Mouse (Mus musculus): Measurements from ENCODE around the gene Evi2a. TPM values are rescaled to one million over a fixed set of nuclear protein-coding genes. Genes with fewer than 3 reads are reported as not detected.

Evi2a gene
- total RNA-seq (2018; cell fraction: chromatin; rRNA removed): 100 to 1,000 TPM in 16 of 26 experiments, 10 to 100 TPM in 10; 15.8 to 244 (median 113) TPM
- total RNA-seq (2018; cell fraction: cytosol; rRNA removed): 100 to 1,000 TPM; 334 to 519 (median 442) TPM
- 100 to 1,000 TPM in 25 of 26 experiments, 10 to 100 TPM in 1; 94.6 to 560 (median 329) TPM for total RNA-seq (2018; cell fraction: nucleus; rRNA removed)
- 439 to 590 TPM (median 443 TPM) in 3 replicates for polyA plus RNA-seq (2018)

DNA sequence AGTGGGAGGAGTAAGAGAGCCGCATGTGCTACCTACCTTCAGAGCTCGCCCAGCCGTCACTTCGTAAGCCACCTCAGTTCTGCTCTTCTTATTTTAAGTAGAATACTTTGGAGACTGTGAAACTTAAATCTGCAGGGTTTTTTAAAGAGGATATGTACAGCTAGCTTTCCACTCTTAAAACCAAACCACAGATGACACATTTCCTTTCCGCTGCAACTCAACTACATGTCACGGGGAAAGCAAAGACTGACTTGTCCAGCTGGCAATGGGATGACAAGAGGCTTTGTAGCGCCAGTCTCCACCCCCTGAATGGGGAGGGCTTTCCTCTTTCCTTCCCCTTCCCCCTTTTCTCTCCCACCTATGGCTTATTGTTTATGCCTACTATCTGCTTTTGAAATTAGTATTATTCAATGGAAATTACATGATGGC, at the start of gene Evi2a, which contains the start of gene Evi2:
Gene Evi2a, minus strand, starts transcription at position 277 of the 429 bp plus-strand sequence.
Gene Evi2, minus strand, starts transcription at position 257 of the 429 bp plus-strand sequence.
- peaks cover 8% of the 10 kb centered on the region for H3K36me3 ChIP-seq (ENCODE audit: inconsistent target)
- peaks cover 51% of the 10 kb centered on the region for H3K79me2 ChIP-seq (ENCODE audit: inconsistent target)
- peak within 1 kb of the TSS; percentile 98 for H3K27ac ChIP-seq
- 0% methylated on average over 7 of the region's 7 CpGs for WGBS (ENCODE audit: missing documents)
- peak within 1 kb of the TSS; percentile 64 for H3K4me3 ChIP-seq (ENCODE audit: inconsistent target)

DNA sequence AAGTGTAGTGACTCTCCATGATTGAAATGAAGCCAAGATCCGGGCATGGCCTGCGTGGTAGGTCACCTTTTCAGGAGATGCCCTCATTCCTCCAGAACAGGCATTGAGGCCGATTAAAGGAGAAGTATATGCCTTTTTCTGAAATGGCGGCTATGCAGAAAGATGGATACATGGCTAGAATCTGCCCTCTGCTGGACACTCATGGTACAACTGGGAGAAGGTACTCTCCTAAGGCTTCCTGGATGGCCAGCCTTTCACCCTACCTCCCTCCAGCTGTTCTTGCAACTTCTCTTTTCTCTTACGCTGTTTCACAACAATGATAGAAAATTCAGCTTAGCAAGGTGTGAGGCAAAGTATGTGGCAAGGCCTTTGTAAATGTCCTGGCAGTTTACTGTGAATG, 47.3 kb upstream of the Evi2a start:
- no peak overlapping the region for H3K4me3 ChIP-seq (ENCODE audit: inconsistent target)
- no peaks in the 10 kb centered on the region for H3K79me2 ChIP-seq (ENCODE audit: inconsistent target)
- peaks cover 10% of the 10 kb centered on the region; the same call in 1 of the 2 replicates for H3K36me3 ChIP-seq (ENCODE audit: inconsistent target)
- H3K27ac ChIP-seq: no peak overlapping the region
- WGBS (ENCODE audit: missing documents): 10% methylated on average over 4 of the region's 5 CpGs

- H3K36me3 ChIP-seq (ENCODE audit: inconsistent target): peaks cover 15% of the 10 kb centered on the region; the same call in 1 of the 2 replicates
- WGBS (ENCODE audit: missing documents): 96% methylated on average over 14 of the region's 14 CpGs
- no peaks in the 10 kb centered on the region for H3K79me2 ChIP-seq (ENCODE audit: inconsistent target)
- H3K27ac ChIP-seq: no peak overlapping the region
- H3K4me3 ChIP-seq (ENCODE audit: inconsistent target): no peak overlapping the region
Measured at GRCm38 (mm10) chr11:79575383-79576073, 45.1 kb upstream of the Evi2a start.

DNA sequence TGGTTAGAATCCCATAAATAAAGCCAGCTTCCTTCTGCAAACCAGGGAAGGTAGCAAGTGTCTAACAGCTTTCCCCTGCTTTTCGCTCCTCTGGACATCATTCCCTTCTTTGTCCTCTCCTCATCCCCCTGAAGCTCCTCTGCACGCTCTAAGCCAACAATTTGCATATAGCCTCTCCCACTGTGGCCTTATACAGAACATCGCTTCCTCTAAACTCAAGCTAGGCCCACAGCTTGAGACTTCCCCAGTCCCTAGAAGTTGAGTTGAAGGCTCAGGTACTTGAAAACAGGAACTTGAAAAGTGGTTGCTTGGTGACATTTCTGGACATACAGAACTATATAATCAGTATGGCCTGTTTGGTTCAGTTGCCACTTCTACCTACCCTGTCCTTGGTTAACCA, 43.4 kb upstream of the Evi2a start:
- 29% methylated on average over 3 of the region's 3 CpGs for whole genome bisulfite sequencing (ENCODE audit: missing documents)
- no peak overlapping the region for H3K4me3 ChIP-seq (ENCODE audit: inconsistent target)
- peaks cover 19% of the 10 kb centered on the region; the same call in 1 of the 2 replicates for H3K36me3 ChIP-seq (ENCODE audit: inconsistent target)
- no peak overlapping the region for H3K27ac ChIP-seq
- H3K79me2 ChIP-seq (ENCODE audit: inconsistent target): no peaks in the 10 kb centered on the region

GRCm38 (mm10) chr11:79570319-79570718, 39.9 kb upstream of the Evi2a start:
- Histone ChIP-seq H3K27ac (no peak overlapping the region), H3K79me2 (ENCODE audit: inconsistent target) (no peaks in the 10 kb centered on the region), H3K4me3 (ENCODE audit: inconsistent target) (no peak overlapping the region), H3K36me3 (ENCODE audit: inconsistent target) (peaks cover 43% of the 10 kb centered on the region)
- WGBS (ENCODE audit: missing documents): 17% methylated on average over 2 of the region's 2 CpGs

DNA sequence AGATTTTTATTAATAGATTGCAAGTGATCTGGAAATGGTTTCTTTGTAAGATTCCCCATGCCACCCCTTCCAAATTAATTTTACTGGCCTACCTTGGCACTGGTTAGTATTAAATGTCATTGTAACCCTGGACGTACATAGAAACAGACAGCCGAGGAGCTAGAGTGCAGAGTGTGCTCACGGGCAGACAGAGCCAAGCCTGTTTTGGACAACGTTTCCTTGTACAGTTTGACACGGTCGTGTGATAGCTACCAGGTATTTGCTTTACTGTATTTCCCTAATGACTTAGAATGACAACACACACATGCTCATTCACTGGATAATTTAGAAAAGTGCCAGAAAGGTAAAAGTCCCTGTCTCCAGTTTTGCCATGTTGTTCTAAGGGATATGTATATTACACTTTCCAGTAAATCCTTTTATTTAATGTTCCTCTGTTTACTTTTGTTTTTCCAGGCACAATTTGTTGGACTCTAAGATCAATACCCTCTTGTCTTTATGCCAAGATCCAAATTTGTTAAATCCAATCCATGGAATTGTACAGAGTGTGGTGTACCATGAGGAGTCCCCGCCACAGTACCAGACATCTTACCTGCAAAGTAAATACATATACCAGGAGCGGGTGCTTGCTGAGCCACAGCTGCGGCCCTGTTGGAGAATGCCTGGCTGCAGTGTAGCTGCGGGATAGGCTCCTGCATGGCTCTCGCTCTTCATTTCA, 37.9 kb upstream of the Evi2a start:
- Histone ChIP-seq H3K27ac (no peak overlapping the region), H3K79me2 (ENCODE audit: inconsistent target) (no peaks in the 10 kb centered on the region), H3K36me3 (ENCODE audit: inconsistent target) (peaks cover 48% of the 10 kb centered on the region), H3K4me3 (ENCODE audit: inconsistent target) (no peak overlapping the region)
- WGBS (ENCODE audit: missing documents): 97% methylated on average over 11 of the region's 11 CpGs

GRCm38 (mm10) chr11:79566947-79567346, 36.5 kb upstream of the Evi2a start:
- Histone ChIP-seq H3K79me2 (ENCODE audit: inconsistent target) (no peaks in the 10 kb centered on the region), H3K36me3 (ENCODE audit: inconsistent target) (peaks cover 52% of the 10 kb centered on the region), H3K4me3 (ENCODE audit: inconsistent target) (no peak overlapping the region), H3K27ac (no peak overlapping the region)
- WGBS (ENCODE audit: missing documents): 100% methylated on average over 1 of the region's 1 CpGs

GRCm38 (mm10) chr11:79563493-79563892, 33.1 kb upstream of the Evi2a start:
- WGBS (ENCODE audit: missing documents): 96% methylated on average over 7 of the region's 7 CpGs
- H3K79me2 ChIP-seq (ENCODE audit: inconsistent target): no peaks in the 10 kb centered on the region
- H3K36me3 ChIP-seq (ENCODE audit: inconsistent target): peaks cover 44% of the 10 kb centered on the region
- H3K27ac ChIP-seq: no peak overlapping the region
- H3K4me3 ChIP-seq (ENCODE audit: inconsistent target): no peak overlapping the region

DNA sequence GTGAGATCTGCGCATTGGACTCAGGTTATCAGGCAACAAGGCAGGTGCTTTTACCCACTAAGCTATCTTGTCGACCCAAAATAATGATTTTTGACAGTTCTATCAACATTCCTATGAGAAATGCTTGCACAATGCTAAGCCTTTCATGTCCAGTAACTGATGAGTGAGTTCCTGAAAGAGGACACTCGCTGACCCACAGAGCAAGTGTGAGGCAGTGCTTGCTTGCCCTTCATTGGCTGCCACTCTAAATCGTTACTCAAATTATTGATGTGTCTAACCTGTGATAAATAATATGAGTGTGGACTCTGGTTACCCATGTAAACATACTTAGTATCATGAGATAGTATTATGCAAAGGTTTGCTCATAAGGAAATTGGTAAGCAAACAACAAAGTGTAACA, 30.1 kb upstream of the Evi2a start:
- Histone ChIP-seq H3K27ac (no peak overlapping the region), H3K79me2 (ENCODE audit: inconsistent target) (no peaks in the 10 kb centered on the region), H3K36me3 (ENCODE audit: inconsistent target) (peaks cover 29% of the 10 kb centered on the region), H3K4me3 (ENCODE audit: inconsistent target) (no peak overlapping the region)
- WGBS (ENCODE audit: missing documents): 91% methylated on average over 4 of the region's 4 CpGs

GRCm38 (mm10) chr11:79552622-79553021, 22.2 kb upstream of the Evi2a start:
- Histone ChIP-seq H3K4me3 (ENCODE audit: inconsistent target) (no peak overlapping the region), H3K27ac (no peak overlapping the region), H3K79me2 (ENCODE audit: inconsistent target) (no peaks in the 10 kb centered on the region), H3K36me3 (ENCODE audit: inconsistent target) (peaks cover 56% of the 10 kb centered on the region)
- 88% methylated on average over 1 of the region's 1 CpGs for WGBS (ENCODE audit: missing documents)

DNA sequence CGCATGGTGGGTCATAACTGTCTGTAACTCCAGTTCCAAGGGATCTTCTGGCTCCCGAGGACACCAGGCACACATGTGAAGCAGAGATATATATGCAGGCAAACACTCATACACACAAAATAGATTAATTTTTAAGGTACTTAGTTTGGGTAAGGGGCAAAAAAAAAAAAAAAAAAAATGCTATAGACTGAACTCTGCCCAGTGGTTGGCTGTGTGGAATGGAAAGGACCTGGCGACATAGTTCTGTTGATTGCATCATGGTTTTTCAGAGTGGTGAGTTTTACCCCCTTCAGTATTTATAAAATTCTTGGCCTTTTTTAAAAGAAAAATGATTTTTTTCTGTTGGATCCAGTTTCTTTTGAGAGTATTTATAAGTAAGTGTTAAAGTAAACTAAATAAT, 5.9 kb upstream of the Evi2a start:
- 98% methylated on average over 3 of the region's 3 CpGs for WGBS (ENCODE audit: missing documents)
- no peak overlapping the region for H3K4me3 ChIP-seq (ENCODE audit: inconsistent target)
- H3K36me3 ChIP-seq (ENCODE audit: inconsistent target): no peaks in the 10 kb centered on the region
- no peak overlapping the region for H3K27ac ChIP-seq
- peaks cover 7% of the 10 kb centered on the region for H3K79me2 ChIP-seq (ENCODE audit: inconsistent target)

DNA sequence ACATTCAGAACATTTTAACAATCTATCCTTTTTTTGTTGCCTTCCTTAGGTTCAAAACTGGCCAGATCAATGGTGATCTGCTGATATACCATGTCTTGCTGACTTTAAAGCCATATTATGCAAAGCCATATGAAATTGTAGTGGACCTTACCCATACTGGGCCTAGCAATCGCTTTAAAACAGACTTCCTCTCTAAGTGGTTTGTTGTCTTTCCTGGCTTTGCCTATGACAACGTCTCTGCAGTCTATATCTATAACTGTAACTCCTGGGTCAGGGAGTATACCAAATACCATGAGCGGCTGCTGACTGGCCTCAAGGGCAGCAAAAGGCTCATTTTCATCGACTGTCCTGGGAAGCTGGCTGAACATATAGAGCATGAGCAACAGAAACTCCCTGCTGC, 5.1 kb upstream of the Evi2a start:
- Histone ChIP-seq H3K79me2 (ENCODE audit: inconsistent target) (peaks cover 15% of the 10 kb centered on the region), H3K36me3 (ENCODE audit: inconsistent target) (no peaks in the 10 kb centered on the region), H3K4me3 (ENCODE audit: inconsistent target) (no peak overlapping the region), H3K27ac (no peak overlapping the region)
- WGBS (ENCODE audit: missing documents): 29% methylated on average over 4 of the region's 4 CpGs

DNA sequence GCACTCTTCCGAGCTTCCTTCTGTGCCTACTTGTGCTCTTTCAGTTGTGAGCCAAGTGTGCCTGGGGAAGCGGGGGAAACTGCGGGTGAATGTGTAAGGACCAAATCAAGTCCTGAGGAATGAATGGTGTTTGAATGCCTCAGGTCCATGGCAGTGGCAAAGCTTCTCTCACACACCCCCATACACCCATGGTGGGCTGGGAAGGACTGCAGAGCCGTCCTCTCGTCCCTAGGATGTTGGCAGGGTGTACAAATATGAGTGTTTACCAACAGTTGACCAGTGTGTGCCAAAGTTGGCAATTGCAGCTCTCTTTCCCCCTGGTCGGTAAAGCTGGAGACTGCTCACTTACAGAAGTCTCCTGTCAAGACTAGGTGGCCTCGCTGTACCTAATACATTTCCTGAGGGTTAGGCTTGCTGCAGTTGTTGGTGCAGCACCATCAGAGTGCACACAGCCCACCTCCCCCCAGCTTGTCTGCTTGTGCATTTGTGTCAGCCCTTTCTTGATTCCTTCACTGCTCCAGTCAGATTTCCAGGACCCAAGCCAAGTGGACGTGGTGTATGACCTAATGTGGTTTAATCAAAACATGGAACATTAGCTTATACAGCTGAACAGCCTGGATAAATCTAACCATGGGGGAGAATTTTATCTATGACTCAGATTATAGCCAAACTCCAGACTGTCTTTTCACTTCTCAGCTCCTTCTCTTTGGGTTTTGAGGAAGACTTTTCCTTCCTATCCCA, 3.7 kb upstream of the Evi2a start:
- 92% methylated on average over 8 of the region's 8 CpGs for WGBS (ENCODE audit: missing documents)
- Histone ChIP-seq H3K79me2 (ENCODE audit: inconsistent target) (peaks cover 29% of the 10 kb centered on the region), H3K36me3 (ENCODE audit: inconsistent target) (no peaks in the 10 kb centered on the region), H3K4me3 (ENCODE audit: inconsistent target) (no peak overlapping the region), H3K27ac (no peak overlapping the region)

DNA sequence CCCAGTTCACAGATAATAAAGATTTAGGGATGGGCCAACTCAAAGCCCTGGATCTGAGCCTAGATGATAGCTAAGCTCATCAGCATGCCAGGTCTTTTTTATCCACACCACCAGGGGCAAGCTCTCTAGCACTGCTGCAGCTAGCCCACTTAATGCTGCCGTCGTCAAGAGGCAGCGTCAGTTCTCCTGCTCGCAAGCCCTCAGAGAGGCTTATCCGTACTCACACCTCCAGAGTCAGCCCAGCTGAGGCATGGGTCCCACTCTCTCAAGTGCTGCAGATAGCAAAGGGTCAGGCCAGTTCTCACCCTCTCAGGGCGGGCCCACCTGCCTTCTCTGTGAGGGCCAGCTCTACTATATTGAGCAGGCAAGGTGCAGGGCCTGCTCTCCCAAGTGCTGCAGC, 2.9 kb upstream of the Evi2a start:
- H3K4me3 ChIP-seq (ENCODE audit: inconsistent target): no peak overlapping the region
- no peaks in the 10 kb centered on the region for H3K36me3 ChIP-seq (ENCODE audit: inconsistent target)
- H3K27ac ChIP-seq: no peak overlapping the region
- 97% methylated on average over 6 of the region's 6 CpGs for WGBS (ENCODE audit: missing documents)
- H3K79me2 ChIP-seq (ENCODE audit: inconsistent target): peaks cover 37% of the 10 kb centered on the region

Data from macrophage (primary cell).